Mouse (Mus musculus) liver, postnatal 0 days (tissue): ENCODE data around the gene Steap4.

Source experiments
- CTCF ChIP-seq: sonication (generic); IDR thresholded peaks from 2 replicates; pipeline ENCODE4 v1.5.1; 2016; ENCODE audit warnings: antibody characterized with exemption, low read depth
- EP300 ChIP-seq: IDR thresholded peaks from 2 replicates; pipeline ENCODE4 v1.6.1; 2016; ENCODE audit warnings: antibody characterized with exemption, low read depth, mild to moderate bottlenecking

GRCm38 (mm10) chr5:7923666-7924065, 36.6 kb upstream of the Steap4 start:
- TF ChIP-seq EP300 (no peak), CTCF (no peak)
